Mouse (Mus musculus): ENCODE results near the gene Prrt1. TPM values are rescaled to one million over a fixed set of nuclear protein-coding genes. Genes with fewer than 3 reads are reported as not detected.

The Prrt1 gene
- polyA plus RNA-seq, 1 experiment = 194 TPM

DNA sequence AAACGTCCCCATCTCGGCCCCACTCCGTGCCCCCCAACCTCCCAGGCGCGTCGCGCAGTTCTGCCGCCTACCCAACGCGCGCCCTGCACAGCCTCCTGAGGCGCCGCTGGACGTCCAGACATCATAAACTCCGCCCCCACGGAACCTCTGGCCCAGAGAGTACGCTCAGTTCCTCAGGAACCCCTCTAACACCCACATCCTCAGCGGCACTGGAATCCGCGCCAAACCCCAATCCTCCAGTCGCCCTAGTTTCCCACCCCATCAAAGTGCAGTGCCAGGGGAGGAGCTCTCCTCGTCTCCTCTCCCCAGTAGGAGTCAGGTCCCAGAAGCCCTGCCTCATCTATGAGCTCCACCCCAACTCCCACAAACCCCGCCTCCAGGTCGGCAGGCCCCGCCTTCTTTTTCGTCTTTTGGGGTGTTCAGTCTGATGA lies 2.9 kb downstream of the Prrt1 start:
- TF ChIP-seq CTCF (IDR thresholded peaks at IDR 0.05; ENCODE audit: borderline replicate concordance, insufficient read depth, low read depth, low read length) (no peak), POLR2A (IDR thresholded peaks at IDR 0.05; ENCODE audit: borderline replicate concordance, insufficient read depth, low read length) (peak; percentile 39; the same call in 1 of the 2 replicates)
- peaks cover 14% of the 10 kb centered on the region for H3K4me1 ChIP-seq (ENCODE audit: control insufficient read depth, insufficient read depth, low read length)
- peak; percentile 89 to 90 for DNase-seq
- H3K4me3 ChIP-seq (replicated peaks; ENCODE audit: insufficient read depth, low read depth, low read length) = peak overlapping the region; percentile 79
- H3K27ac ChIP-seq (ENCODE audit: insufficient read depth, low read length) = peak overlapping the region; percentile 97
- no peaks in the 10 kb centered on the region for H3K27me3 ChIP-seq (ENCODE audit: control insufficient read depth, insufficient read depth, low read length)
- 3% methylated on average over 26 of the region's 26 CpGs for WGBS

DNA sequence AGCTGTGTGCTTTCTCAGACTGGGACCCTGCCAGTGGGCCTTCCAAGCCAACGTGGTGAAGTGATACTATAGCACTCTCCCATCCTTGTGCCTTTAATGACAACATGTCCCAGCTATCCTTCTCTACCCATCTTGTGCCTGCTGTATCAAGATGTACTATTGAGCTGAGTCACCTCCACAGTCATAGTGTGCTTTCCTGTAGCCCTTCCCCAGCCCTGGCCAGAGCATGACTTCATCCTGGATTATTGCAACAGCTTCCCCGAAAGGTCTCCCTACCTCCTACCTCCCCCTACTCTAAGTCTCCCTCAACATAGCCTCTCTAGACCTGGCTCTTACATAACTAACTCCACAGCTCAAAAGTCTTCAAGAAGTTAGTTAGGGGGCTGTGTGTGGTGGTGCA lies 6.3 kb downstream of the Prrt1 start:
- Histone ChIP-seq H3K27me3 (ENCODE audit: control insufficient read depth, insufficient read depth, low read length) (no peaks in the 10 kb centered on the region), H3K4me3 (replicated peaks; ENCODE audit: insufficient read depth, low read depth, low read length) (no peak overlapping the region), H3K4me1 (ENCODE audit: control insufficient read depth, insufficient read depth, low read length) (peaks cover 37% of the 10 kb centered on the region), H3K27ac (ENCODE audit: insufficient read depth, low read length) (no peak overlapping the region)
- 60% methylated on average over 2 of the region's 2 CpGs for WGBS
- no peak for TF ChIP-seq CTCF (IDR thresholded peaks at IDR 0.05; ENCODE audit: borderline replicate concordance, insufficient read depth, low read depth, low read length)
- TF ChIP-seq POLR2A (IDR thresholded peaks at IDR 0.05; ENCODE audit: borderline replicate concordance, insufficient read depth, low read length) = peak; percentile 21; the same call in 1 of the 2 replicates
- no peak for DNase-seq

DNA sequence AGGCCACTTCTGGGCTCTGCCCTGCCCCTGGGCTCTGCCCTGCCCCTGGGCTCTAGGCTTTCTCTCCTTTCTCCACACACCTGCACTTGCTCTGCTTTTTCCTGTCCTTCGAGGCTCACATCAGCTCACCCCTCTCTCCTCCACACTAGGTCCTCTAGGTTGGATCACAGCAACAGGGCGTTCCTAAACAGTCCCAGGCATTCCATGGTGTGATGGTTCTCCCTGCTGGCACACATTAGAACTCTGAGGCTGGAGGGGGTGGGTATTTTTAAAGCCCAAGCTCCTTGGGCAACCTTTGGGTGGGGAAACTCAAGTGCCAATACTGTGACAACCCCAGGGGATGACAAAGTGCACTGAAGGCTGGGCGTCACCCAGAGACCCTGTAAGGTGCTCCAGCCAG lies 8.1 kb downstream of the Prrt1 start:
- Histone ChIP-seq H3K27ac (ENCODE audit: insufficient read depth, low read length) (0 out of 2 replicates have a peak overlapping the region, but pooled peaks have one; percentile 27), H3K4me1 (ENCODE audit: control insufficient read depth, insufficient read depth, low read length) (peaks cover 50% of the 10 kb centered on the region), H3K4me3 (replicated peaks; ENCODE audit: insufficient read depth, low read depth, low read length) (no peak overlapping the region), H3K27me3 (ENCODE audit: control insufficient read depth, insufficient read depth, low read length) (no peaks in the 10 kb centered on the region)
- TF ChIP-seq CTCF (IDR thresholded peaks at IDR 0.05; ENCODE audit: borderline replicate concordance, insufficient read depth, low read depth, low read length) (no peak), POLR2A (IDR thresholded peaks at IDR 0.05; ENCODE audit: borderline replicate concordance, insufficient read depth, low read length) (no peak)
- 44% methylated on average over 3 of the region's 3 CpGs for WGBS
- peak in 1 of 2 experiments; percentile 36 for DNase-seq

DNA sequence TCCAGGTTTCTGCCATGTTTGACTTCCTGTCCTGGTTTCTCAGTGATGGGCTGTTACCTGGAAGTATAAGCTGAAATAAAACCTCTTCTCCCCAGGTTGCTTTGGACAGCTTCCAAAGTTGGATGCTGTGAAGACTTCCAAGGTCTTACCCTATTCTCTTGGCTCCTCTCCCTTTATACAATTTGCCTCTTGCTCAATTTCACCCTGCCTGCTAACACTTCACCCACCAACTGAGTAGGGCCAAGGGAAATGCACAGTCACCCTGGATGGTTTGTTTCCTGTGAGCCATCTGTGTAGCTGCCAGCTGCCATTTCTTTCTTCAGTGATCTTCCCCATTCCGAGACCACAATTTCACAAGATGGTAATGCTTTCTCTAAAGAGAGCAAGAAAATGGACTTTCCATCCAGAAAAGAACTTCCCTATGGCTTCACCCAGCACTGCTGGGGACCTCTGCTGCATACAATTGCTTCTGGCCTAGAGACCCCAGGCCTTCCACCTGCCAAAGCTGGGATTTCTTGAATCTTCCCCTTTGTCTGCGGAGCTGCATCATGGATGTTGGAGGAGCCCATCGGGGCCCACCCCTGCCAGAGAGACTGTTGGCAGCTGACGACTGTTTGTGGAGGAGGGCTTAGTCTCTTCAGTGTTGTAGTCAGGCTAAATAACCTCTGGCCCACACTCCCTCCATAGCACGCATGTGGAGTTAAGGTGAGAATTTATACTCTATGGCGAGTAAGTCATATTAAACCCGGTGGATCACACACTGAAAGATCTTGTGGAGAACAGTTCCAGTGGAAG lies 10.3 kb downstream of the Prrt1 start:
- TF ChIP-seq POLR2A (IDR thresholded peaks at IDR 0.05; ENCODE audit: borderline replicate concordance, insufficient read depth, low read length) = no peak
- no peak for TF ChIP-seq CTCF (IDR thresholded peaks at IDR 0.05; ENCODE audit: borderline replicate concordance, insufficient read depth, low read depth, low read length)
- no peak overlapping the region for H3K4me3 ChIP-seq (replicated peaks; ENCODE audit: insufficient read depth, low read depth, low read length)
- DNase-seq = peak; percentile 44 to 52
- 51% methylated on average over 7 of the region's 7 CpGs for WGBS
- H3K4me1 ChIP-seq (ENCODE audit: control insufficient read depth, insufficient read depth, low read length) = peaks cover 54% of the 10 kb centered on the region
- H3K27ac ChIP-seq (ENCODE audit: insufficient read depth, low read length) = peak overlapping the region; percentile 98
- no peaks in the 10 kb centered on the region for H3K27me3 ChIP-seq (ENCODE audit: control insufficient read depth, insufficient read depth, low read length)

DNA sequence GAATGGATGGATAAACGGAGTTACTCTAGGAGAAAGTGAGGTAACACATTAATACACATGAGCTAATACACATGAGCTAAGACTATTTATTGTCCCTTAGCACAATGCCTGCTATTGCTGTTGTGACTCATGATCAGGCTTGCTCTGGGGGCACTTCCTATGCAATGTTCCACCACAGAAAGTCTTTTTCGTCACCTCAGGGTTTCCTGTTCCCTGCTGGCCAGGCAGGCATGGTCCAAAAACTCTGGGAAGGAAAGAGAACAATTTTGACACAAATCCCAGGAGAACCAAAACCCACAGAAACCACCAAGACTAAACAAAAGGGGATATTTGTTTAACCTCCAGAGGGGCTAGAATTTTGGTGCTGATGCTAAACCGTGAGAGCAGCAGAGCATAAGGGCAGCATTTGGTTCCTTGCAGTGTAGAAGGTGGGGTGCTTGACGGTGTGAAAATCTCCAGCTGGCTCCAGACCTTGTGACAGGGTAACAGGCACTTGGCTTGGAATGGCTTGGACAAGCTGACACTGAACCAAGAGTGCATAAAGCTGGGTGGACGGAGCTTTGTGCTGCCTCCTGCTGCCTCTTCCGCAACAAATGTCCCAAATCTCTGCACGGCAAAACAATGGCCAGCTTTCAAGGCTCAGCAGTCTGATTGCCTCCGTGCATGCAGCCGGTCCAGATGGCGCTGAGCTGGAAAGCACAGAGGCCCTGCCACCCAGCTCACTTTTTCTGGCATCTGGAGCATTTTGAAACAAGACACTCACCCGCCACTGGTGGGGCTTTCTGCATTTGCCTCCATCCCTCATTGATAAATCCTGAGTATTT lies 11.7 kb downstream of the Prrt1 start:
- Histone ChIP-seq H3K27ac (ENCODE audit: insufficient read depth, low read length) (peak overlapping the region; percentile 98), H3K27me3 (ENCODE audit: control insufficient read depth, insufficient read depth, low read length) (no peaks in the 10 kb centered on the region), H3K4me3 (replicated peaks; ENCODE audit: insufficient read depth, low read depth, low read length) (peak overlapping the region; percentile 25), H3K4me1 (ENCODE audit: control insufficient read depth, insufficient read depth, low read length) (peaks cover 49% of the 10 kb centered on the region)
- WGBS = 2% methylated on average over 11 of the region's 11 CpGs
- DNase-seq = peak; percentile 88 to 97
- peak; percentile 57; the same call in 1 of the 2 replicates for TF ChIP-seq POLR2A (IDR thresholded peaks at IDR 0.05; ENCODE audit: borderline replicate concordance, insufficient read depth, low read length)
- TF ChIP-seq CTCF (IDR thresholded peaks at IDR 0.05; ENCODE audit: borderline replicate concordance, insufficient read depth, low read depth, low read length) = peak; percentile 49; the same call in 1 of the 2 replicates

DNA sequence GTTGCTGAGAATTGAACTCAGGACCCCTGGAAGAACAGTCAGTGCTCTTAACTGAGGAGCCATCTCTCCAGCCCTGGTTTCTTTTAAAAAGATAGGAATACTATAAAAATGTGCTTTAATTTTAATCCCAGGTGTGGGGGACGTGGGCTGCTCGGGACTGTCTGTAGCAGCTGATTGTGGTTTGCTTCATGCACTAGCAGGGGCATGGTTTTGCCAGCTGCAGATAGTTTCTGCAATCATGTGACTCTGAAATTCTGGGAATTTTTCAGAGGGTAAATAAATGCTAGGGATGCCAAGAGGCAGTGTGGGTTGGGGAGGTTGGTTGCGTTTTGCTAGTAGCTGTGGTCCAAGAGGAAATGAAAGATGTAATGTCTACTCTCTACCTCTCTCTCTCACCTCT lies 12.6 kb downstream of the Prrt1 start:
- H3K27ac ChIP-seq (ENCODE audit: insufficient read depth, low read length) = peak overlapping the region; percentile 76
- WGBS = 69% methylated on average over 3 of the region's 3 CpGs

DNA sequence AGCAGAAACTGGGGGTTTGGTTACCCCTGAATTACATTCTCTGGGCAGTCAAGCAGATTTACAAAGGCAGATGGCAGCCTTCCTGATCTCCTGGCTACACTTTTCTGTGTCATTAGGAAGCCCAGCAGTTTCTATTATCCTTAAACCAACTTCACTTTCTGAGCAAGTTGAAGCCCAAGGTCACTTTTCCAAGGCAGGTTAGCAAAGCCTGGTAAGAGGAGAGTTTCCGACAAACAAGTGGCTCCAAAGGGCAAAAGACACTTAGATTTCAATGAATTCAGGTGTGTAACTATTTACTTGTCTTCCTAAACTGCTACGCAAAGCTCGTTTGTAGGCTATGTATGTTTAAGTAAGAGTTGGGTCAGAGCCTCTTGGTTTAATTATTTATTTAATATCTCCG lies 14.0 kb downstream of the Prrt1 start:
- Histone ChIP-seq H3K4me3 (replicated peaks; ENCODE audit: insufficient read depth, low read depth, low read length) (no peak overlapping the region), H3K4me1 (ENCODE audit: control insufficient read depth, insufficient read depth, low read length) (peaks cover 43% of the 10 kb centered on the region), H3K27ac (ENCODE audit: insufficient read depth, low read length) (peak overlapping the region; percentile 17; the same call in 1 of the 2 replicates), H3K27me3 (ENCODE audit: control insufficient read depth, insufficient read depth, low read length) (no peaks in the 10 kb centered on the region)
- TF ChIP-seq CTCF (IDR thresholded peaks at IDR 0.05; ENCODE audit: borderline replicate concordance, insufficient read depth, low read depth, low read length) = no peak
- no peak for TF ChIP-seq POLR2A (IDR thresholded peaks at IDR 0.05; ENCODE audit: borderline replicate concordance, insufficient read depth, low read length)
- peak in 1 of 2 experiments; percentile 23 for DNase-seq
- WGBS = 75% methylated on average over 4 of the region's 4 CpGs

More for the DNA sequence above, 12.6 kb downstream of the Prrt1 start:
- DNase-seq = peak; percentile 16 to 28
- Histone ChIP-seq H3K4me3 (replicated peaks; ENCODE audit: insufficient read depth, low read depth, low read length) (no peak overlapping the region), H3K4me1 (ENCODE audit: control insufficient read depth, insufficient read depth, low read length) (peaks cover 49% of the 10 kb centered on the region), H3K27me3 (ENCODE audit: control insufficient read depth, insufficient read depth, low read length) (no peaks in the 10 kb centered on the region)
- TF ChIP-seq CTCF (IDR thresholded peaks at IDR 0.05; ENCODE audit: borderline replicate concordance, insufficient read depth, low read depth, low read length) = no peak
- TF ChIP-seq POLR2A (IDR thresholded peaks at IDR 0.05; ENCODE audit: borderline replicate concordance, insufficient read depth, low read length) = no peak

Data from cerebellum, adult 2 months (tissue).